Mouse (Mus musculus): ENCODE measurements around the gene Smarcd3. TPM values are rescaled to one million over a fixed set of nuclear protein-coding genes. Genes with fewer than 3 reads are reported as not detected.

Gene Smarcd3
- polyA plus RNA-seq (2014; fragmentation: Illumina TruSeq; extraction: RNeasy Lipid Tissue Mini Kit (QIAGEN cat#74804); ENCODE audit: low read depth, low replicate concordance), result not detected

GRCm38 (mm10) chr5:24623986-24624821 lies at the start of gene Smarcd3:
Gene Smarcd3, minus strand, starts transcription at chr5:24624411.

GRCm38 (mm10) chr5:24586547-24587199 lies 37.5 kb downstream of the Smarcd3 start, which contains the start of gene Chpf2:
Gene Chpf2, plus strand, starts transcription at chr5:24586741.

GRCm38 (mm10) chr5:24577183-24577929 lies 46.9 kb downstream of the Smarcd3 start, which contains the start of gene Abcf2:
Gene Abcf2, minus strand, starts transcription at chr5:24577467.

DNA sequence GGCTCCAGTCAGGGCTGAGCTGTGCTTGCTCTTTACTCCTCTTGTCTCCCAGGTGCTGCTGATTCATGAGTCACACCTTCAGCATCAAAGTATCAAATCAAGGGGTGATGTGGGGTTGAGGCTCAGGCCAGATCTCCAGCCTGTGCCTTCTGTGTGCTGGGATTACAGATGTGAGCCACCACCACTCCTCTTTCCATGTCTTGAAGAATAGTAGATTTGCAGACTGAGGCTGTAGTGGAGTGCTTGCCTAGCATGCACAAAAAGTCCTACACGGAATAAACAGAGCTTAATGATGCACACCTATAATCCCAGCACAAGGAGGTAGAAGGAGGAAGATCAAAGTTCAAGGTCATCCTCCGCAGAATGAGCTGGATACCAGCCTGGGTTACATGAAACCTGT lies 67.5 kb downstream of the Smarcd3 start, which contains the start of gene 4931409K22Rik:
Gene 4931409K22Rik, minus strand, starts transcription at position 101 of the 400 bp plus-strand sequence.

Other genes with a start within 250 kb of the Smarcd3 start
- gene Atg9b, start 232.3 kb downstream of the Smarcd3 start, polyA plus RNA-seq (2014; fragmentation: Illumina TruSeq; extraction: RNeasy Lipid Tissue Mini Kit (QIAGEN cat#74804); ENCODE audit: low read depth, low replicate concordance), result not detected
- 3.7 TPM for gene Abcb8, start 230.7 kb downstream of the Smarcd3 start, polyA plus RNA-seq (2014; fragmentation: Illumina TruSeq; extraction: RNeasy Lipid Tissue Mini Kit (QIAGEN cat#74804); ENCODE audit: low read depth, low replicate concordance)
- gene Asic3, start 211.0 kb downstream of the Smarcd3 start, polyA plus RNA-seq (2014; fragmentation: Illumina TruSeq; extraction: RNeasy Lipid Tissue Mini Kit (QIAGEN cat#74804); ENCODE audit: low read depth, low replicate concordance), result not detected
- 11.4 TPM for gene Cdk5, start 200.9 kb downstream of the Smarcd3 start, polyA plus RNA-seq (2014; fragmentation: Illumina TruSeq; extraction: RNeasy Lipid Tissue Mini Kit (QIAGEN cat#74804); ENCODE audit: low read depth, low replicate concordance)
- gene Slc4a2, start 200.6 kb downstream of the Smarcd3 start, polyA plus RNA-seq (2014; fragmentation: Illumina TruSeq; extraction: RNeasy Lipid Tissue Mini Kit (QIAGEN cat#74804); ENCODE audit: low read depth, low replicate concordance), result 4.2 TPM
- gene Fastk, start 179.1 kb downstream of the Smarcd3 start, polyA plus RNA-seq (2014; fragmentation: Illumina TruSeq; extraction: RNeasy Lipid Tissue Mini Kit (QIAGEN cat#74804); ENCODE audit: low read depth, low replicate concordance), result 6.2 TPM
- 0.82 TPM for gene Tmub1, start 176.6 kb downstream of the Smarcd3 start, polyA plus RNA-seq (2014; fragmentation: Illumina TruSeq; extraction: RNeasy Lipid Tissue Mini Kit (QIAGEN cat#74804); ENCODE audit: low read depth, low replicate concordance)
- 1.6 TPM for gene Agap3, start 172.2 kb downstream of the Smarcd3 start, polyA plus RNA-seq (2014; fragmentation: Illumina TruSeq; extraction: RNeasy Lipid Tissue Mini Kit (QIAGEN cat#74804); ENCODE audit: low read depth, low replicate concordance)
- not detected for gene Gbx1, start 97.2 kb downstream of the Smarcd3 start, polyA plus RNA-seq (2014; fragmentation: Illumina TruSeq; extraction: RNeasy Lipid Tissue Mini Kit (QIAGEN cat#74804); ENCODE audit: low read depth, low replicate concordance)
- gene Asb10, start 83.4 kb downstream of the Smarcd3 start, polyA plus RNA-seq (2014; fragmentation: Illumina TruSeq; extraction: RNeasy Lipid Tissue Mini Kit (QIAGEN cat#74804); ENCODE audit: low read depth, low replicate concordance), result not detected
- gene 4931409K22Rik, start 67.6 kb downstream of the Smarcd3 start, polyA plus RNA-seq (2014; fragmentation: Illumina TruSeq; extraction: RNeasy Lipid Tissue Mini Kit (QIAGEN cat#74804); ENCODE audit: low read depth, low replicate concordance), result not detected
- 7.4 TPM for gene Abcf2, start 46.9 kb downstream of the Smarcd3 start, polyA plus RNA-seq (2014; fragmentation: Illumina TruSeq; extraction: RNeasy Lipid Tissue Mini Kit (QIAGEN cat#74804); ENCODE audit: low read depth, low replicate concordance)
- 0.77 TPM for gene Chpf2, start 37.7 kb downstream of the Smarcd3 start, polyA plus RNA-seq (2014; fragmentation: Illumina TruSeq; extraction: RNeasy Lipid Tissue Mini Kit (QIAGEN cat#74804); ENCODE audit: low read depth, low replicate concordance)
- 16.9 TPM for gene Nub1, start 61.1 kb upstream of the Smarcd3 start, polyA plus RNA-seq (2014; fragmentation: Illumina TruSeq; extraction: RNeasy Lipid Tissue Mini Kit (QIAGEN cat#74804); ENCODE audit: low read depth, low replicate concordance)
- gene Wdr86, start 106.3 kb upstream of the Smarcd3 start, polyA plus RNA-seq (2014; fragmentation: Illumina TruSeq; extraction: RNeasy Lipid Tissue Mini Kit (QIAGEN cat#74804); ENCODE audit: low read depth, low replicate concordance), result not detected
- not detected for gene Crygn, start 133.6 kb upstream of the Smarcd3 start, polyA plus RNA-seq (2014; fragmentation: Illumina TruSeq; extraction: RNeasy Lipid Tissue Mini Kit (QIAGEN cat#74804); ENCODE audit: low read depth, low replicate concordance)
- gene Rheb, start 218.2 kb upstream of the Smarcd3 start, polyA plus RNA-seq (2014; fragmentation: Illumina TruSeq; extraction: RNeasy Lipid Tissue Mini Kit (QIAGEN cat#74804); ENCODE audit: low read depth, low replicate concordance), result 183 TPM

All from liver, adult 10 weeks (tissue).